Mouse (Mus musculus) hindbrain, embryonic 16.5 days (tissue): ENCODE results near the gene Pbx2. TPM values are rescaled to one million over a fixed set of nuclear protein-coding genes. Genes with fewer than 3 reads are reported as not detected.
A peak's percentile ranks its signal among the peaks of the same experiment; 100 is the strongest.

ENCODE experiments used
- ATAC-seq: fragments of 200-750 bp; cut with Nextera tagmentation; 2 replicates; pipeline ENCODE4 v1.8.0; 2017; ENCODE audit warnings: moderate TSS enrichment, moderate library complexity
- H3K27ac ChIP-seq: fragments of 300-500 bp; sonication (generic); 2 replicates; pipeline ENCODE4 v1.5.1; 2014; ENCODE audit warnings: low read depth, mild to moderate bottlenecking, control low read depth, low read length, moderate library complexity
- H3K27me3 ChIP-seq: fragments of 300-500 bp; sonication (generic); replicated peaks from 2 replicates; pipeline ENCODE4 v1.6.1; 2014; ENCODE audit warnings: low read length; ENCODE audit not compliant: control insufficient read depth, insufficient read depth
- H3K36me3 ChIP-seq: fragments of 300-500 bp; sonication (generic); 2 replicates; pipeline ENCODE4 v1.6.1; 2014; ENCODE audit warnings: mild to moderate bottlenecking, low read length, moderate library complexity, mixed read lengths; ENCODE audit not compliant: control insufficient read depth, insufficient read depth
- H3K4me1 ChIP-seq: fragments of 300-500 bp; sonication (generic); 2 replicates; pipeline ENCODE4 v1.6.1; 2014; ENCODE audit warnings: low read depth, low read length; ENCODE audit not compliant: control insufficient read depth, insufficient read depth
- H3K4me2 ChIP-seq: fragments of 300-500 bp; sonication (generic); 2 replicates; pipeline ENCODE4 v1.6.1; 2014; ENCODE audit warnings: mild to moderate bottlenecking, low read length, control low read depth, moderate library complexity
- H3K4me3 ChIP-seq: fragments of 300-500 bp; sonication (generic); 2 replicates; pipeline ENCODE4 v1.5.1; 2014; ENCODE audit warnings: mild to moderate bottlenecking, low read length, control low read depth, moderate library complexity
- H3K9ac ChIP-seq: fragments of 300-500 bp; sonication (generic); 2 replicates; pipeline ENCODE4 v1.6.1; 2014; ENCODE audit warnings: low read depth, mild to moderate bottlenecking, control low read depth, low read length, moderate library complexity
- H3K9me3 ChIP-seq: fragments of 300-500 bp; sonication (generic); 2 replicates; pipeline ENCODE4 v1.6.1; 2014; ENCODE audit warnings: mild to moderate bottlenecking, low read length, moderate library complexity; ENCODE audit not compliant: control insufficient read depth
- WGBS: fragments of 180-500 bp; shearing (Covaris S2); extraction: QIAGEN DNeasy Blood & Tissue Kit; methylation state at CpG from one replicate; pipeline ENCODE4 v1.1.7; 2014; 5-methylcytosine and 5-hydroxymethylcytosine counted together
- polyA plus RNA-seq: library from polyadenylated mRNA; unstranded; fragments of >200 nt; fragmentation: Nextera tagmentation; extraction: Ambion mirVana; gene quantifications from 2 replicates; pipeline ENCODE4 v1.2.1, GENCODE M21; 2015

Gene Pbx2
- polyA plus RNA-seq, 1 experiment from 2014 or later = 7.3 TPM

GRCm38 (mm10) chr17:34627943-34628643 lies 37.0 kb downstream of the Pbx2 start, which contains the start of gene Ppt2:
TSS of gene Ppt2 (minus strand) at chr17:34628510.
- Histone ChIP-seq H3K4me1 (peaks cover 45% of the 10 kb centered on the region), H3K9ac (peak within 1 kb of the TSS; percentile 76), H3K36me3 (0 out of 2 replicates have a peak, but pooled peaks cover 3% of the 10 kb centered on the region), H3K4me3 (peak within 1 kb of the TSS; percentile 62), H3K9me3 (no peaks in the 10 kb centered on the region), H3K27me3 (peaks cover 3% of the 10 kb centered on the region; the same call in 1 of the 2 replicates), H3K27ac (peak within 1 kb of the TSS; percentile 95), H3K4me2 (peak within 1 kb of the TSS; percentile 84)
- no peak for ATAC-seq
- WGBS = 4% methylated on average over 29 of the region's 29 CpGs

- H3K9ac ChIP-seq = peak overlapping the region; percentile 61
- H3K9me3 ChIP-seq = no peaks in the 10 kb centered on the region
- peaks cover 3% of the 10 kb centered on the region; the same call in 1 of the 2 replicates for H3K27me3 ChIP-seq
- peaks cover 45% of the 10 kb centered on the region for H3K4me1 ChIP-seq
- peak overlapping the region; percentile 84 for H3K4me2 ChIP-seq
- peak overlapping the region; percentile 62 for H3K4me3 ChIP-seq
- ATAC-seq = no peak
- WGBS = 24% methylated on average over 5 of the region's 5 CpGs
- H3K27ac ChIP-seq = peak overlapping the region; percentile 55
- 0 out of 2 replicates have a peak, but pooled peaks cover under 1% of the 10 kb centered on the region for H3K36me3 ChIP-seq
Measured at GRCm38 (mm10) chr17:34628644-34628967, 37.5 kb downstream of the Pbx2 start.

GRCm38 (mm10) chr17:34629221-34629751 lies 38.2 kb downstream of the Pbx2 start, which contains the start of gene Prrt1:
TSS of gene Prrt1 (plus strand) at chr17:34629533.
- peak within 1 kb of the TSS; percentile 76 for H3K9ac ChIP-seq
- peak; percentile 51 for ATAC-seq
- no peaks in the 10 kb centered on the region for H3K9me3 ChIP-seq
- H3K4me2 ChIP-seq = peak within 1 kb of the TSS; percentile 84
- peaks cover 45% of the 10 kb centered on the region for H3K4me1 ChIP-seq
- peak within 1 kb of the TSS; percentile 62 for H3K4me3 ChIP-seq
- H3K36me3 ChIP-seq = no peaks in the 10 kb centered on the region
- 2% methylated on average over 16 of the region's 16 CpGs for WGBS
- H3K27ac ChIP-seq = peak within 1 kb of the TSS; percentile 95
- H3K27me3 ChIP-seq = peaks cover 3% of the 10 kb centered on the region; the same call in 1 of the 2 replicates

GRCm38 (mm10) chr17:34629796-34630603 lies 38.9 kb downstream of the Pbx2 start:
- peak overlapping the region; percentile 19; the same call in 1 of the 2 replicates for H3K27ac ChIP-seq
- ATAC-seq = no peak
- whole genome bisulfite sequencing = 17% methylated on average over 12 of the region's 12 CpGs

GRCm38 (mm10) chr17:34630761-34631301 lies 39.8 kb downstream of the Pbx2 start:
- H3K4me1 ChIP-seq = peaks cover 45% of the 10 kb centered on the region
- H3K9me3 ChIP-seq = no peaks in the 10 kb centered on the region
- H3K36me3 ChIP-seq = no peaks in the 10 kb centered on the region
- no peak for ATAC-seq
- H3K27me3 ChIP-seq = peaks cover 3% of the 10 kb centered on the region; the same call in 1 of the 2 replicates
- H3K27ac ChIP-seq = no peak overlapping the region
- 3% methylated on average over 43 of the region's 48 CpGs for WGBS
- H3K4me2 ChIP-seq = peak overlapping the region; percentile 84
- H3K9ac ChIP-seq = peak overlapping the region; percentile 65
- peak overlapping the region; percentile 62 for H3K4me3 ChIP-seq

More at GRCm38 (mm10) chr17:34629796-34630603, 38.9 kb downstream of the Pbx2 start:
- peaks cover 3% of the 10 kb centered on the region; the same call in 1 of the 2 replicates for H3K27me3 ChIP-seq
- no peaks in the 10 kb centered on the region for H3K9me3 ChIP-seq
- peak overlapping the region; percentile 84 for H3K4me2 ChIP-seq
- H3K9ac ChIP-seq = peak overlapping the region; percentile 65
- peak overlapping the region; percentile 62 for H3K4me3 ChIP-seq
- H3K4me1 ChIP-seq = peaks cover 45% of the 10 kb centered on the region
- no peaks in the 10 kb centered on the region for H3K36me3 ChIP-seq

DNA sequence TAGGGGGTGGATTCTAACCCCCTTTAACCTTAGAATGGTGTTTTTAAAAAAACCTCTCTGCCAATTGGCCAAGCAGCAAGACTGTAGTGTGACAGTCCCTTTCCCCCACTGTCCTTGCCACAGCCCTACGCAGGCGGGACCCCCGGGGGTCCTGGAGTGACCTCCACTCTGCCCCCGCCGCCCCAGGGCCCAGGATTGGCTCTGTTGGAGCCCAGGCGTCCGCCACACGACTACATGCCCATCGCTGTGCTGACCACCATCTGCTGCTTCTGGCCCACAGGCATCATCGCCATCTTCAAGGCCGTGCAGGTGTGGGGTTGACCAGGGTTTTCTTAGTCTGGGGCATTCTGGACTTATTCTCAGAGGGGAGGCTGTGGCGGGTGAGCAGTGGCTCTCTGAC lies 40.6 kb downstream of the Pbx2 start:
- Histone ChIP-seq H3K4me2 (peak overlapping the region; percentile 84), H3K27ac (no peak overlapping the region), H3K9me3 (no peaks in the 10 kb centered on the region), H3K9ac (peak overlapping the region; percentile 57), H3K27me3 (peaks cover 3% of the 10 kb centered on the region; the same call in 1 of the 2 replicates), H3K36me3 (no peaks in the 10 kb centered on the region), H3K4me3 (peak overlapping the region; percentile 37), H3K4me1 (peaks cover 39% of the 10 kb centered on the region)
- no peak for ATAC-seq
- WGBS = 3% methylated on average over 11 of the region's 12 CpGs

GRCm38 (mm10) chr17:34632261-34632691 lies 41.2 kb downstream of the Pbx2 start:
- Histone ChIP-seq H3K27me3 (peaks cover 3% of the 10 kb centered on the region; the same call in 1 of the 2 replicates), H3K9me3 (no peaks in the 10 kb centered on the region), H3K4me1 (peaks cover 39% of the 10 kb centered on the region), H3K27ac (no peak overlapping the region), H3K4me3 (peak overlapping the region; percentile 37), H3K9ac (peak overlapping the region; percentile 57), H3K36me3 (no peaks in the 10 kb centered on the region), H3K4me2 (peak overlapping the region; percentile 84)
- 5% methylated on average over 26 of the region's 26 CpGs for WGBS
- ATAC-seq = no peak

DNA sequence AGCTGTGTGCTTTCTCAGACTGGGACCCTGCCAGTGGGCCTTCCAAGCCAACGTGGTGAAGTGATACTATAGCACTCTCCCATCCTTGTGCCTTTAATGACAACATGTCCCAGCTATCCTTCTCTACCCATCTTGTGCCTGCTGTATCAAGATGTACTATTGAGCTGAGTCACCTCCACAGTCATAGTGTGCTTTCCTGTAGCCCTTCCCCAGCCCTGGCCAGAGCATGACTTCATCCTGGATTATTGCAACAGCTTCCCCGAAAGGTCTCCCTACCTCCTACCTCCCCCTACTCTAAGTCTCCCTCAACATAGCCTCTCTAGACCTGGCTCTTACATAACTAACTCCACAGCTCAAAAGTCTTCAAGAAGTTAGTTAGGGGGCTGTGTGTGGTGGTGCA lies 44.6 kb downstream of the Pbx2 start:
- 69% methylated on average over 2 of the region's 2 CpGs for WGBS
- H3K9ac ChIP-seq = no peak overlapping the region
- H3K4me3 ChIP-seq = no peak overlapping the region
- H3K27ac ChIP-seq = no peak overlapping the region
- H3K9me3 ChIP-seq = no peaks in the 10 kb centered on the region
- ATAC-seq = no peak
- peaks cover 3% of the 10 kb centered on the region; the same call in 1 of the 2 replicates for H3K27me3 ChIP-seq
- H3K4me1 ChIP-seq = peaks cover 14% of the 10 kb centered on the region
- H3K36me3 ChIP-seq = no peaks in the 10 kb centered on the region
- H3K4me2 ChIP-seq = no peak overlapping the region
